Mouse (Mus musculus): ENCODE results near the gene Soat2.

GRCm38 (mm10) chr15:102163900-102164693 lies 13.8 kb downstream of the Soat2 start:
- no peak for TF ChIP-seq CTCF (IDR thresholded peaks at IDR 0.05)
- TF ChIP-seq EP300 (IDR thresholded peaks at IDR 0.05), result no peak
